Mouse (Mus musculus) midbrain, embryonic 14.5 days (tissue): ENCODE data around the gene Sirt1. TPM values are rescaled to one million over a fixed set of nuclear protein-coding genes. Genes with fewer than 3 reads are reported as not detected.

Experiments used
- ATAC-seq: fragments of 200-750 bp; cut with Nextera tagmentation; 2 replicates; pipeline ENCODE4 v1.8.0; 2017; ENCODE audit warnings: moderate number of reproducible peaks, moderate library complexity; ENCODE audit not compliant: low FRiP score, low TSS enrichment
- DNase-seq: peaks from one replicate; pipeline ENCODE4 v3.0.0-alpha.2; 2015
- H3K27ac ChIP-seq: fragments of 300-500 bp; sonication (generic); replicated peaks from 2 replicates; pipeline ENCODE4 v1.5.1; 2014; ENCODE audit warnings: mild to moderate bottlenecking, low read depth, low read length, moderate library complexity
- H3K27me3 ChIP-seq: fragments of 300-500 bp; sonication (generic); 2 replicates; pipeline ENCODE4 v1.6.1; 2014; ENCODE audit warnings: low read length, control low read depth, mixed read lengths; ENCODE audit not compliant: control insufficient read depth, insufficient read depth
- H3K36me3 ChIP-seq: fragments of 300-500 bp; sonication (generic); 2 replicates; pipeline ENCODE4 v1.6.1; 2014; ENCODE audit warnings: low read length, control low read depth; ENCODE audit not compliant: control insufficient read depth, insufficient read depth
- H3K4me1 ChIP-seq: fragments of 300-500 bp; sonication (generic); 2 replicates; pipeline ENCODE4 v1.6.1; 2014; ENCODE audit warnings: mild to moderate bottlenecking, antibody characterized with exemption, low read length, control low read depth; ENCODE audit not compliant: control insufficient read depth, insufficient read depth
- H3K4me2 ChIP-seq: fragments of 300-500 bp; sonication (generic); 2 replicates; pipeline ENCODE4 v1.6.1; 2014; ENCODE audit warnings: mild to moderate bottlenecking, low read length, moderate library complexity
- H3K4me3 ChIP-seq: fragments of 300-500 bp; sonication (generic); replicated peaks from 2 replicates; pipeline ENCODE4 v1.5.1; 2014; ENCODE audit warnings: low read depth, low read length
- H3K9ac ChIP-seq: fragments of 300-500 bp; sonication (generic); replicated peaks from 2 replicates; pipeline ENCODE4 v1.6.1; 2014; ENCODE audit warnings: mild to moderate bottlenecking, low read length, moderate library complexity
- H3K9me3 ChIP-seq: fragments of 300-500 bp; sonication (generic); 2 replicates; pipeline ENCODE4 v1.6.1; 2016; ENCODE audit warnings: low read length, control low read depth, mixed read lengths; ENCODE audit not compliant: control insufficient read depth
- polyA plus RNA-seq: library from polyadenylated mRNA; unstranded; fragments of >200 nt; fragmentation: Nextera tagmentation; extraction: Ambion mirVana; gene quantifications from 2 replicates; pipeline ENCODE4 v1.2.1, GENCODE M21; 2014

Gene Sirt1
- polyA plus RNA-seq, 1 experiment from 2014 or later, result 7.5 TPM

GRCm38 (mm10) chr10:63272401-63272800 is 109.1 kb downstream of the Sirt1 start:
- no peak overlapping the region for H3K4me3 ChIP-seq
- no peak overlapping the region for H3K4me2 ChIP-seq
- DNase-seq (no peak), ATAC-seq (no peak)
- H3K27ac ChIP-seq, result no peak overlapping the region
- peaks cover 26% of the 10 kb centered on the region for H3K36me3 ChIP-seq
- H3K4me1 ChIP-seq, result no peaks in the 10 kb centered on the region
- no peak overlapping the region for H3K9ac ChIP-seq
- H3K9me3 ChIP-seq, result no peaks in the 10 kb centered on the region
- H3K27me3 ChIP-seq, result no peaks in the 10 kb centered on the region

Other genes with a start within 250 kb of the Sirt1 start
- 0.12 and 0.64 TPM in 2 replicates for gene Mypn, start 177.8 kb downstream of the Sirt1 start, polyA plus RNA-seq
- 27.0 and 34.7 TPM in 2 replicates for gene Herc4, start 137.9 kb downstream of the Sirt1 start, polyA plus RNA-seq
- gene Dnajc12, start 739 bp upstream of the Sirt1 start, polyA plus RNA-seq, result 20.5 and 20.8 TPM in 2 replicates
- gene Gm7075, start 40.1 kb upstream of the Sirt1 start, polyA plus RNA-seq, result not detected in 2 replicates
- 0.94 and 1.1 TPM in 2 replicates for gene Ctnna3, start 48.4 kb upstream of the Sirt1 start, polyA plus RNA-seq